Mouse (Mus musculus) embryo, embryonic 9.5 days (tissue): ENCODE measurements around the gene Xirp1.

ENCODE experiments used
- DNase-seq: peaks from one replicate; pipeline ENCODE4 v3.0.0-alpha.2; 2017; ENCODE audit errors: extremely low spot score

The Xirp1 gene

DNA sequence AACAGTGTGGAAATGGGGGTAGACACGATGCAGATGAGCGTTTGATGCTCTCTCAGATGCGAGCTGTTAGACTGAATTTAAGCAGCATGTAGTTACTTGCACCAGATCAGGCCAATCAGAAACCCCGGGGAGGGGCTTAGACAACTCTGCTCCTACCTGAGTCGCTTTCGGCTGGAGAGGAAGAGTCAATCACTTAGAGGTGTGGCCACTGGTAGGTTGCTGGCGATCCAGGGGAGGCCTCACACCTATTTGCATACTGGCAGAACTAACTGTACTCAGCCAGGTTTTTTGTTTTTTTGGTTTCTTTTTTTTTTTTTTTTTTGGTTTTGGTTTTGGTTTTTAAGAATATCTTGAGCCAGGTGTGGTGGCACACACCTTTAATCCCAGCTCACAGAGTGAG lies 35.1 kb downstream of the Xirp1 start:
- DNase-seq, result no peak

DNA sequence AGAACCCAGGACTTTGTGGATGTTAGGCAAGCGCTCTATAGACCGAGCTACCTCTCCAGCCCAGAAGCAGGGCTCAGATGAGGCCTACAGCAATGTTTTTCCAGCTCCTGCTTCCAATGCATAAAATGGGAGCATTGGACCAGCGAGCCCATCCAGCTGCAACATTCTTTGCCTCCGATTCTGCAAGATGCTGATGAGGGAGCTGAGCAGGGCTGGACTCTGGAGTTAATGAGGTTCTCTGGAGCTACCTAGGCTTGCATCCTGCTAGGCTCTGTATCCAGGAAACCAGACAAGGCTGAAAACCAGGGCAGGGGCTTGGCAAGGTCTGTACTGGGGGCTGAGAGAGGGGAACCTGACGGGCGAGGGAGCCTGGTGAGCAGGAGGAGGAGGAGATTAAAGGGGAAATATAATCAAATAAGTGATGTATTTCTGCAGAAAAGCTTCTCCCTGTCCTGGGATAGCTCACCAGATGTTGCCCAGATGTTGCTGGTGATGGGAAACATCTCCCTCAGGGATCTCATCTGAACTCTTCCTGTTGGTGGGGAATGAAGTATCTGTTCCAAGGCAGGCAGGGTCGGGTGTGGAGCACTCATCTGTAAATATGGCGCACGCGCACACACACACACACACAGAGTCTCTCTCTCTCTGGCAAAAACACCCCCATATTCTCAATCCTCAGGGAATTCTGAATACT lies 37.4 kb downstream of the Xirp1 start:
- DNase-seq, result no peak

DNA sequence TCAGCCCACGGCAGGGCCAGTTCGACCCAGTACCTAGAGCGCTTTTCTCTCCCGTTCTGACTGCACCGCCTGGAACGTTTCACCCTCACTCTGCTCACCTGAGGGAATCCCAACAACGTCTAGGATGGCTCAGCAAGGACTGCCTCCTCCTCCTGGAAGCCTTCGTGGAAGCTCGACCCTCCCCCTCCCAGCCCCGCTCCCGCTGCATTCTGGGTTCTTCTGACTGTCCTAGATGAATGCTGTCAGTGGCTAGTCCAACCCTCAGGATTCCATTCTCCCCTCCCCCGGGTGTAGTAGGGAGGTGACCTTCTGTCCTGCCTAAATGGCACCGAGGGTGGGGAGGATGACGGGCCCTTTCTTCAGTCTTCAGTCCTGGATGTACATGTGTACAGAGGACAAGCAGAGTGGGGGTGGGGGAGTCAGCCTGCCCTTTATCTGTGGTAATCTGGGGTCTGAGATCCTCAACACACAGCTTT lies 38.8 kb downstream of the Xirp1 start, which contains the start of gene Csrnp1:
TSS of gene Csrnp1 (minus strand) at position 123 of the 476 bp plus-strand sequence.
- peak; percentile 80 for DNase-seq

DNA sequence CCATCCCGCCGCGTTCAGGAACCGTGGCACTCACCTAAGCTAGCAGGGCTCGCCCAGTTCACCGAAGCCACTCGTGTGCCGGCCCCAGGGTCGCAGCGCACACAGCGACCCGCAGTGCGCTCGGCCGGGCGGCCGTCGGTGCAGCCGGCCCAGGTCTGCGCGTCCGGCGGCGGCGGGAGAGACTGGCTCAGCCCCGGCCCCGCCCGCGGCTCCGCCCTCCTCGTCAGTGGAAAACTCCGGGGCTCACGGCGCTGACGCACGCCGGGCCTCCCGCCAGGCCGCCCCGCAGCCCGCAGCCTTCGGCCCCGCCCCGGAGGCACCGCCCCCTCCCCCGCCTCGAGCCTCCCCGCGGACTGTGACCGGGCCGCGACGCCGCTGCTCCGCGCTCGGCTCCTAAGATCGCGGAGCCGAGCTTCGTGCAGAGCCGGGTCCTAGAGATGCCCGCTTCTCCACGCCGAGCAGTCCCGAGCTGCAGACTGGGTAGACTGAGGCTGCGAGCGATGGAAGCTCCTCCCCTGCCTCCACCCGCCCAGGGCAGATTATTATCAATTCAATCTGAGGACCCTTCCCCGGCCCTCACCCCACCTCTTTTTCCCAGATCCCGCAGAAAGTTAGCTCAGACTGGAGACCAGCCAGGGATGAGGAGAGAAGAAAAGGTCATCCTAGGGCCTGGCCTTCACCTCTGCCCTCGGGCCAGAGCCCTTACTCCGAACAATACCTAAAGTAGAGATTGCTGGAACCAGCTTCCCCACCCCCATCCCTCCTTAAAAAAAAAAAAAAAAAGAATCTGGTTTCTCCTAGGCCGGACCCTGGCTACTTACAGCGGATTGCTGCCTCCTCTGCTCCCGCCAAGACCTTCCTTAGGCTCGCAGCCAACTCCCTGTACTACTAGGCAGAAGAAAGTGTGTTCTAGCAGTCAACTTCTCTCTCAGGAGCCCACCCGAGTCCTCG lies 39.5 kb downstream of the Xirp1 start:
- peak; percentile 85 for DNase-seq

DNA sequence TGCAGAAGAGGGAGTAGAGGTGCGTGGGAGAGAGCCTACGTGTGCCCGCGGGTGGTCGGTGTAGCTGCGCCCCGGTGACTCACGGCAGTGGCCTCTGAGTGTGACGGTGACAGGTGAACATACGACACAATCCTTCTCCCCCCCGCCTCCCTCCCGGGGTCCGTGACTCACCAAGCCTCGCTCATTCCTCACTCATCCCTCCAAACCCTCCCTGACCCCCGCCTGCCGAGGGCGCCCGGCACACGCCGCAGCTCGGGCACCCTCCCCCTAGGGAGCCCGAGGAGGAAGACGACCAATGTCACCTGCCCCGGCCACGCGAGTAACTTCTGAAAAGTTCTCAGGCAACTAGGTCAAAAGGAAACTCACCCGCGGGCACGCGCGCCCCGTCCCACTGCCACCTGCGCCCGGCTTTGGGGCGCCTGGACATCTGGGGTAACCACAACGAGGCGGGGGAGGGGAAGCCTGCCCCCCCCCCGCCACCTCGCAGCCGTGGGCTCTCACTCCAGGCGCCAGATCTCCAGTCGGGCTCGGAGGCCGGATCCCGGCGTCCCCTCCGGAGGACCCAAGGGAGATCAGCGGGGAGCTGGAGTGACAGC lies 40.3 kb downstream of the Xirp1 start:
- DNase-seq, result peak; percentile 33

DNA sequence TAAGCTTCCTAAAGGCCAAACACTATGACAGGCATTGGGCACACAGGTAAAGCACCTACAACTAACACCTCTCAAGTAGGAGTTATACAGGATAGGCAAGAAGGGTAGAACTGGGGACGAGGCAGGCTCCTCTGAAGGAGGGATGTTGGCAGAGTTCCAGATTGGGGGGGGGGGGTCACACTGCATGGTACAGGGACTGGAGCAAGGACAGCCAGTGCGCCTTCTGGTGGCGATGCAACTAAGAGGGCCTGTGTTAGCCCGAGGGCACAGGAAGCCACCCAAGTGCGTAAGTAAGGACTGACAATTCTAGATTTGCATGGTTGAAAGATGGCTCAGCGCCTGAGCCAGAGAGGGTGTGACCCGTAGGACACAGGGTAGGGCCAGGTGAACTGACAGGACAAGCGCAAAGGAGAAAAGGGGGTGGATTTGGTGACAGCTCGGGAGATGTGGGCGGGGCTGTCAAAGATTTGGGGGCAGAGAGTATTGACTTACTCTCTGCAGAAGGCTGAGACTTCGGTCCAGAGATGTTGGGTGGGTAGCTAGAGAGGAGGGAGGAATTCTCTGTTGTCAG lies 41.1 kb downstream of the Xirp1 start:
- DNase-seq, result peak; percentile 64

DNA sequence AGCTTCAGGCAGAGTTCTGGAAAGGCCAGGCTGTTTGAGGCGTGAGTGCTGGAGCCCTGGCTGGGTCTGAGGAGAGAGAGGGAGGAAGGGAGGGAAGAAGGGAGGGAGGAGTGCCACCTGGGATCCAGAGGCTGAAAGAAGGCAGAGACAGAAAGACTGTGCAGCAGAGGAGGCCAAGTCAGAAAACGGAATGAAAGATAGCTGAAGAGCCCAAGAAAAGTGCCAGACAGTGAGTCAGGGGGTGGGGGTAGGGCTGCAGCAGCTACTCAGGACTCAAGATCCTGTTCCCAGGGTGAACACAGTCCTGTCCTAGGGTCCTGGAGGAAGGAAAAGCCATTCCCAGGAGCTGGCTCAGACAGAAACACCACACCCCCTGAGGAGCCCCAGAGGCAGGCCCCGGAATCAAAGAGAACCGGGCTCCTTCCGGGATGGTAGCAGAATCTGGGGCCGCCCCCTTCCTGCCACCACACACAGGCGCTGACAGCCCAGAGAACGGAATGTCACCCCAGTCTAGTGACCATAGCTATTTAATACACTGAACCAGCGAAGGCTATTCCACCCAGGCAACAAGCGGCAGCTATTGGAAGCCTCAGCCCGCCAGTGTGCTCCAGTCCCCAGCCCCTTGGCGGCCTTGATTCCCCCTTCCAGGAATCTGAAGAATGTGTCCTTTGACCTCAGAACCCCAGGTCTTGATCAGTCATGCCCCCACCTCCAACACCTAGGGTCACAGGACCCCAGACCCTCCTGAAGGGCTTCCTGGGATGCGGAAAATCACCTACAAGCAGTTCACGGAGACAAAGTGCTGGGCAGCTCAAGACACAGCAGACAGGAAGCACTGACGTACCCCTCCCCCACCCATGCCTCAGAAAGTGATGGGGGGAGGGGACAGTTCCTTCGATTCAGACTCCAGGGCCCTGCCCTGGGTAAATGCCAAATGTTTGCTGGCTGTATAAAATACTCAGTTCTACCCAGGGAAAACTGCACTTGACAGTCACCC lies 41.9 kb downstream of the Xirp1 start:
- DNase-seq, result peak; percentile 82

DNA sequence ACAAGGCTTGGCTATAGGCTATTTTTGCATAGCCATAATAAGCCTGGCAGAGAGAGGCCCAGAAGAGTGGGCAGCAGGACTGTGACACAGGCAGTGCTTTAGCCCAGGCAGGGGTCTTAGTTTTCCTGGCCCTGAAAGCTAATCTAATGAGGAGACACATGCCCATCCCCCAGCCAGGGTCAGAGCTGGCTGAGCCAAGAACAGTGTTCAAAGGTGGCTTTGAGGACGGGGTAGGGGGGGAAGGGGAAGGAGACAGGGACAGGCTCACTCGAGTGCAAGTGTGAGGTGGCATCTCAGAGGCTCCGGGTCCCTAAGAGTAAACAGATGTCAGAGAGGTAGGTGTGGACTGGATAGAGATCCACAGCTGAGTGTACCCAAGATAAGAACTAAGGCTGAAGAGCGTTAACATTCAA lies 42.6 kb downstream of the Xirp1 start:
- peak; percentile 50 for DNase-seq

DNA sequence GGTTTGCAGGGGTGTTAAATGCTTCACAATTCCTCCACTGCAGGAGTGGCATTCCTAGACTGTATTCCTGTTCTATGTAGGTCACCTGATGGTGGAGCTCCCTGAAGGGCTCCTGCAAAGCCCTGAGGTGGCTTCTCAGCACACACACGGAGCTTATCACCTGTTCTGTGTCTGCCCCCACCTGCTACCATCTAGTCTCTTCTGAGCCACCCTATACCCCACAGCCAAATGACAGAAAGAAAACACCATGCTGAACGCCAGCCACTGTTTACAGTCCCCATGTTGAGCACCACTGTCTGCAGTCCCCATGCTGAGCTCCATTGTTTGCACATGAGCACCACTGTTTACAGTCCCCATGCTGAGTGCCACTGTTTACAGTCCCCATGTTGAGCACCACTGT lies 43.6 kb downstream of the Xirp1 start:
- DNase-seq, result no peak

DNA sequence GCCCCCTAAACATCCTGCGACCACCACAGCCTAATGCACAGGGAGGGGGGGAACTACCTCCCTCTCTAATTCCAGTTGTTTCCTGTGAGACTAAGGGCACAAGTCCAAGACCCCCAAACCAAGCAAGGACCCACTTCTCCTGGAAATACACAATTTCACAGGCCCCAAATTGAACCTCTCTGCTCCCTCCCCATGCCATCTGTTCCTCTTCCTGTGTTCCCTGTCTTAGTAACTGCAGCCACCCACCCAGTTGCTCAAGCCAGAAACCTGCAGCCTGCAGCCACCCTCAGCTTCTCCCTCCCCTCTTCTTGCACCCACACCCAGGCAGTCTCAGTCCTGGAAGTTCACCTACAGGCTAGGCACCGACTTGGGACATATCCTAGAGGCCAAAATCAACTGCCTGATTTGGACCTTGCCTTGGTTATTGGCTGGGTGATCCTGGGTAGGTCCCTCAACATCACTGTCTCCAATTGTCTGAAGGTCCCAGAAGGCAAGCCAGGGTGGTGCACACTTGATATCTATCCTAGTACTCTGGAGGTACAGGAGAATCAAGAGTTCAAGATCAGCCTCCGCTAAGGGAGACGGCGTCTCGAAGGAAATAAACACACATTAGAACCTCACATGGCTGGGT lies 44.5 kb downstream of the Xirp1 start:
- no peak for DNase-seq

DNA sequence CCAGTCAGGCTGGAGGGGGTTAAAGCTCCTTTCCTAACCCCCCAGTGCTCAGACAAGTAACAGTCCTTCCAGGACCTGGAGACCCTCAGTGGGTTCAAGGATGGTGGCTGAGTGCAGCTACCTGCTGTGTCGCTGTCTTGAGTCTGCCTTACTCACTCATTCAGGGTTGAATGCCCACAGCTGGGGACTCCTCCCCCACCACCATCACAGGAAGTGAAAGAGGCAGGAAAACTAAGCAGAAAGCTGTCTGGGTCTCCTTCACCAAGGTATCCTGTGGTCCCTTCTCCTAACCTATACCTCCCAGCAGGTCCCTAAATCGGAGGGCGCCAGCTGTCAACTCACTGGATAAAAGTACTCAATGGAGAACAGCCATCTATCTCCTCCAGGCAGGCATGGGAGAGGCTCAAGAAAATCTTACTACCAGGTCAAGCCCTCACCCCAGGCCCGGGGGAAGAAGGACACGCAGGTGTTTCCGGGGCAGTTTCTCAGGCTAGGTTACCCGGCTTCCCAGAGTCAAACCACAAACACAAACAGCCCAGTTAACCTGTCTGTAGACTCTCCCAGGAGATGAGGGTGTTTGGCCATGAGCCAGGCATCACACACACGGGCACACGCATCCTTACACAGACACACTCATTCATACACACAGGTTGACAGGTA lies 45.1 kb downstream of the Xirp1 start:
- DNase-seq, result no peak

DNA sequence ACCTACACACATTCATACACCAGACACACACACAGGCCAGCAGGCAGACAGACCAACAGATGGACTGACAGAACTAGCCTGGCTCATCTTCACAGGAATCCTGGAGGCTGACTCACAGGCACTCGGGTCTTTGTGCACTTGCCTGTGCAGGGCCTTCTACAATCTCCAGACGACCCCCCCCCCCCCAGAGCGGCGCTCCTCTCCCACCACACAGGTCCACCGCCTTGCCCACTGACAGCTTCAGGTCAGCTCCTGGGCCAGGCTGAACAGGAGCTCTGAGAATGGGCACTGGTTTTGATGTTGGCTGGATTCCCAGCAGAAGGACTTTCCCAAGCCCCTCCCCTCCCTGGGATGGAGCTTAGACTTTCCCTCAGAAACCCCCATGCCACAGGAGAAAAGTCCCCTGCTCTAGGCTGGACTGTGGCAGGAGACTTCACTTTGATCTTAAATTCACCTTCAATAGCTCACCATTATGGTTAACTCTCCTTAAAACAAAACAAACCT lies 45.8 kb downstream of the Xirp1 start:
- no peak for DNase-seq

DNA sequence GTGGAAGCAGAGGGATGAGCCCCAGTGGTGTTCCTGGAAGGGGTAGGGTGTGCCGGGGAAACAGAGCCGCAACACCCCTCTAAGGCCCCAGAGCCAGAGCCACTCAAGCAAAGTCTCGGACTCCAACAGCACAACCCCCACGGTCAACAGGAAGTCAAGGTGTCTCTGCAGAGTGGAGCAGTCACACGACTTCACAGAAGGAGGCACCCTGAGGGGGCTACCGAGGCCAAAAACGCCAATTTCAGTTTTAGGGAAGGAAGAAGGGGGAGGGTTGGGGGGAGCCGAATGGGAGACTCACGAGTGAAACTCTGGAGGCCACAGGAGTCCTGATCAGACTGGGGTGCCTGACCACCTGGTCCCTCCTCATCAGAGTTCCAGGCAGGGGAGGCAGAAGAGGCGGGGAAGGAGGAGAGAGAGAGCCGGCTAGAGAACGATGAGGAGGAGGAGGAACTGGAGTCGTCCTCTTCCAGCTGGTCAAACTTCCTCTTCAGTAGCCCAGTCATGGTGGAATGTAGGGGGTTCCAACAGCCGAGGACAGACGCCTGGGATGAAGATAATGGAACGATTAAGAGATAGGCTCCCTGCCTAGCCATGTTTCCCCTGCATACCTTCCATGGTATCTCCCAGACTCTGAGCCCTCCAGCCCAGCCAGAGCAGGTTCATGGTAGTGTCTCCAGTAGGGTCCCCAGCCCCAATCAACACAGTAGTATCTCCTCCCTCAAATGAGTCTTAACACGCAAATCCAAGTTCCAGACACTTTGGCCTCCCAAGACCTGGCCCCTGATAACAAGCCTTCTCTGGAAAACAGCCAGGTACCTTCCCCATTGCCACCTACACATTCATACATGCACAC lies 46.5 kb downstream of the Xirp1 start:
- no peak for DNase-seq

DNA sequence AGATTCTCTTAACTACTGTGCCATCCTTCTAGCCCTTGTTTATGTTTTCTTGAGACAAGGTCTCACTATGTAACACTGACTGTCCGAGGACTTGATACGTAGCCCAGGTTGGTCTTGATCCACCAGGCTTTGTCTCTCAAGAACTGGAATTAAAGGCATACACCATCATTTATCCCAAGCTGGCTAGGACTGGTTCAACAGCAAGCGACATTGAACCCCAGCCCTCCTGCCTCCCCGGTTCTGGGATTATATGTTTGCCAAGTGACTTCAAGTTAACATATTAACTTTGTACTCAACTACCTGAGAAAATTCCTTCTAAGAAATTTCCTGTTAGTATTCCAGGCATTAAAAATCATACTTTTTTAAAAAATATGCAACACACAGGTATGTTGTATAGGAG lies 48.1 kb downstream of the Xirp1 start:
- no peak for DNase-seq

DNA sequence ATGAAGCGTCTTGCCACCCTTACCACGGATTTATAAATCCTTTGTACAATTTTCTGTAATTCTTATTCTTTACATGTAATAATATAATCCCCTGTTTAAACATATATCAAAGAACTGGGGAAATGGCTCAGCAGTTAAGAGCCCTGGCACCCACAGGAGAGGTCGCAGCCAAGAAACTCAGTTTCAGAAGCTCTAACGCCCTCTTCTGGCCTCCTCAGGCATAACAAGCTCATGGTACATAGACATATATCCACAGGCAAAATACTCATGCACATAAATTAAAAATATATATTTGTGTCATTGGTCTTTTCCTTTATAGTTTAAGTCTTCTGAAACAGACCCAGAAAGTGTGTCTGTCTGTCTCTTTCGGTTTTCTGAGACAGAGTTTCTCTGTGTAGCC lies 48.8 kb downstream of the Xirp1 start:
- no peak for DNase-seq

DNA sequence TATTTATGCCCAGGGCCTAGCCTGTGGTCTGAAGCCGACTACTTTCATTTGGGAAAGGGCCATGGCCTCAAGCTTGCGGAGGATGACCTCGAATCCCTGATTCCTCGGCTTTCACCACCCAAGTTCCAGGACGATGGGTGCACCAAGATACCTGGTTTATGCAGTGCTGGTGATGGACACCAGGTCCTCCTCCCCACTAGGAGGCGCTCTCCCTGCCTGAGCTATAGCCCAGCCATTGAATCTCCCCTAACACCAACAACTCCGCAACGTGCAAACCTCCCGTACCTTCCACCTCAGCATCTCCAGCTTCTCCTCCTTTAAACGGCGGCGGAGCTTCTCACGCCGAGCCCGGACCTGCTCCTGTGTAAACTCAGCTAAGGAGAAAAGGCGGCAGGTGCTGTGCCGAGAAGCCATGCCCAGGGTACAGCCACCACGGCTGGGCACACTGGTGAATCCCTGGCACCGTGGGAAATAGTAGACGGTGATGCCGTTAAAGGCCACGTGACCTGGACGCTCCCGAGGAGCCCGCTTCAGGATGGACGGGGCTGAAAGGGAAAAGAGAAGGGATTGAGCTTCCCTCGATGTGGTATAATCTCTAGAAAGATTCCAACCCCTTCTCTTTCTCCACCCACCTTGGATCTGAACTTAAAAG lies 49.4 kb downstream of the Xirp1 start:
- no peak for DNase-seq

DNA sequence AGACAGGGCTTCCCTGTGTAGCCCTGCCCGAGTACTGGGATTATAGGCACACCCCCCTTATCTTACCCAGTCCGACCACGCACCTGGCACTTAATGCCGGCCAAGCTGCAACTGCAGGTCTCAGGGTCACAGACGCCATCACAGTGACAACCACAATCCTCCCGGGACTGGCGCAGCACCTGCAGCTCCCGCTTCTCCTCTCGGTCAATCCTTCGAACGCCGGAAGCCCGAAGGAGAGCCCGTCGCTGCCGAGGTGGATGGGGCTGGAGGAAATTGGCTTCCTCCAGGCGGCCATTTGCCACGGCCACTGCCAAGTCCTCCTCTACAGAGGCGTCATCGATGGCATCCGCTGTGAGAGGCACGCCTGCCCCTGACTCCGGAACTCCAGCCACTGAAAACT lies 50.1 kb downstream of the Xirp1 start:
- no peak for DNase-seq

DNA sequence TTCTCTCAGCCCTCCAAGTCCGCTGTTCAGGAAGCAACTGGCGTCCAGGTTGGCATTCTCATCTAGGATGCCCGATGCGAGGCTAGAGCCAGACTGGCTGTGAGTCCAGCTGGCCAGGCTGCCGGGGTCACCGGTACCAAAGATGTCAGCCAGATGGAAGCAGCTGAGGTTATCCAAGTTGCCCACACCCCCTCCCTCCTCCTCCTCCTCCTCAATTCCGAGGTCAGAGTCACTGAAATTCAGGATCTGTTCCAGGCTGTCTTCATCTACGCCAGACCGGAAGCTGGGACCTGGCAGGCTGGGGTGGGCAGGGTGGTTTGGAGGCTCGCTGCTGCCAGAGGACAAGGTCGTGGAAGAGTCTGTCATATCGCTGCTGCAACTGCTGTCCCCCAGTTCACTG lies 50.8 kb downstream of the Xirp1 start:
- no peak for DNase-seq
